In genomic region chr3:106021840-106022239, GRCm38 (mm10) we compare ENCODE assay signal across 13 mouse cellular contexts. TPM values are rescaled to one million over a fixed set of nuclear protein-coding genes. Genes with fewer than 3 reads are reported as not detected.
A peak's percentile ranks its signal among the peaks of the same experiment; 100 is the strongest.
DNase-seq lines count a peak whose midpoint lies in the region; ATAC-seq and TF ChIP-seq lines count a peak whose summit lies in the region.
"Had no signal": no experiment of that assay in that cellular context is flagged by ENCODE, and none has a peak within 500 bp of the region (broad histone marks: within the 10 kb centered on the region; RNA-seq: fewer than 3 reads in every experiment).

No protein-coding gene starts in this region.

- H3K4me1 ChIP-seq in forebrain, embryonic 13.5 days = no peaks in the 10 kb centered on the region
- no peaks in the 10 kb centered on the region for H3K4me1 ChIP-seq in forebrain, embryonic 12.5 days
- H3K4me1 ChIP-seq: midbrain, embryonic 15.5 days had no signal

- no peaks in the 10 kb centered on the region for H3K27me3 ChIP-seq in forebrain, embryonic 13.5 days
- H3K27me3 ChIP-seq in forebrain, embryonic 12.5 days = no peaks in the 10 kb centered on the region
- H3K27me3 ChIP-seq: midbrain, embryonic 15.5 days had no signal

- H3K4me3 ChIP-seq in forebrain, embryonic 13.5 days = no peak overlapping the region
- no peak overlapping the region for H3K4me3 ChIP-seq in forebrain, embryonic 12.5 days (replicated peaks)
- H3K4me3 ChIP-seq in layer of hippocampus, adult 2 months = no peak overlapping the region
- H3K4me3 ChIP-seq: midbrain, embryonic 15.5 days had no signal

- H3K9me3 ChIP-seq in forebrain, embryonic 13.5 days (replicated peaks) = no peaks in the 10 kb centered on the region
- H3K9me3 ChIP-seq in forebrain, embryonic 12.5 days = no peaks in the 10 kb centered on the region
- H3K9me3 ChIP-seq: midbrain, embryonic 15.5 days had no signal

- H3K4me2 ChIP-seq in forebrain, embryonic 13.5 days = no peak overlapping the region
- no peak overlapping the region for H3K4me2 ChIP-seq in forebrain, embryonic 12.5 days
- H3K4me2 ChIP-seq: midbrain, embryonic 15.5 days had no signal

- H3K36me3 ChIP-seq in forebrain, embryonic 13.5 days (ENCODE audit: poor library complexity, severe bottlenecking) = no peaks in the 10 kb centered on the region
- H3K36me3 ChIP-seq in forebrain, embryonic 12.5 days (replicated peaks) = no peaks in the 10 kb centered on the region
- H3K36me3 ChIP-seq: midbrain, embryonic 15.5 days had no signal

- no peak overlapping the region for H3K27ac ChIP-seq in forebrain, embryonic 13.5 days
- H3K27ac ChIP-seq in forebrain, embryonic 12.5 days = no peak overlapping the region
- H3K27ac ChIP-seq in layer of hippocampus, adult 2 months = no peak overlapping the region
- H3K27ac ChIP-seq: midbrain, embryonic 15.5 days had no signal

- 0 out of 2 replicates have a peak, but pooled peaks have one; percentile 24 for ATAC-seq in forebrain, embryonic 13.5 days
- ATAC-seq in forebrain, embryonic 12.5 days (ENCODE audit: low FRiP score) = no peak
- ATAC-seq: midbrain, embryonic 15.5 days had no signal

- peak; percentile 88 for TF ChIP-seq CTCF in layer of hippocampus, adult 2 months (conservative IDR thresholded peaks at IDR 0.05)

- DNase-seq in layer of hippocampus, adult 2 months (ENCODE audit: low spot score in 2 of 2) = peak in 1 of 2 experiments; percentile 20
- no peak for DNase-seq in layer of hippocampus, adult 8-10 months (ENCODE audit: low spot score in 2 of 2)
- peak; percentile 10 for DNase-seq in CD4-positive helper T cell, adult 2 months (ENCODE audit: low read depth, low spot score)
- peak; percentile 27 for DNase-seq in induced T-regulatory cell, adult 2 months (ENCODE audit: low read depth)
- no peak for DNase-seq in testis, postnatal 14 days (ENCODE audit: low spot score)
- no peak for DNase-seq in ovary, adult 18-20 months (ENCODE audit: low spot score)
- DNase-seq: adrenal gland, adult 2 months; embryo, embryonic 11 days; kidney, postnatal 4 days had no signal

- H3K9ac ChIP-seq in forebrain, embryonic 13.5 days = no peak overlapping the region
- no peak overlapping the region for H3K9ac ChIP-seq in forebrain, embryonic 12.5 days
- H3K9ac ChIP-seq: midbrain, embryonic 15.5 days had no signal

RNA-seq across cellular contexts. Expression of gene Pifo, which starts 7.4 kb away (rescaled TPM):
- 4.0 and 5.3 TPM in 2 replicates for polyA plus RNA-seq in forebrain, embryonic 13.5 days (2015; fragmentation: Nextera tagmentation; extraction: Ambion mirVana)
- 0.91 and 3.1 TPM in 2 replicates for polyA plus RNA-seq in forebrain, embryonic 12.5 days (2016; fragmentation: Nextera tagmentation; extraction: Ambion mirVana)
- under 1 TPM in 1 of 2 experiments, not detected in 1; 0.72 TPM for total RNA-seq in layer of hippocampus, adult 2 months (2021)
- 1 to 10 TPM in 2 of 4 experiments, under 1 TPM in 2; 0.55 to 1.1 (median 0.81) TPM for total RNA-seq in layer of hippocampus, adult 8-10 months (2022)
- total RNA-seq: adrenal gland, adult 2 months; liver, adult 2 months had no signal
- polyA plus RNA-seq: adrenal gland, adult 2 months; liver, adult 2 months had no signal

RNA-seq across cellular contexts. Expression of gene Chil5, which starts 10.8 kb away (rescaled TPM):
- polyA plus RNA-seq in forebrain, embryonic 13.5 days (2015; fragmentation: Nextera tagmentation; extraction: Ambion mirVana) = not detected in 2 replicates
- polyA plus RNA-seq in forebrain, embryonic 12.5 days (2016; fragmentation: Nextera tagmentation; extraction: Ambion mirVana) = not detected in 2 replicates
- not detected for total RNA-seq in layer of hippocampus, adult 2 months (2021)
- not detected for total RNA-seq in layer of hippocampus, adult 8-10 months (2022)
- total RNA-seq: adrenal gland, adult 2 months; liver, adult 2 months had no signal
- polyA plus RNA-seq: adrenal gland, adult 2 months; liver, adult 2 months; midbrain, embryonic 15.5 days had no signal

RNA-seq across cellular contexts. Expression of gene Ovgp1, which starts 48.3 kb away (rescaled TPM):
- polyA plus RNA-seq in forebrain, embryonic 13.5 days (2015; fragmentation: Nextera tagmentation; extraction: Ambion mirVana) = 3.0 and 3.6 TPM in 2 replicates
- 3.8 and 4.8 TPM in 2 replicates for polyA plus RNA-seq in forebrain, embryonic 12.5 days (2016; fragmentation: Nextera tagmentation; extraction: Ambion mirVana)
- total RNA-seq in layer of hippocampus, adult 2 months (2021) = 1 to 10 TPM; 2.4 to 3.7 TPM
- 1 to 10 TPM; 2.7 to 5.4 (median 4.1) TPM for total RNA-seq in layer of hippocampus, adult 8-10 months (2022)

Comparison
In these comparisons a context has a peak if more than half of its experiments do, and no peak if none do; other contexts are left out.
1. DNase-seq: peak in CD4-positive helper T cell, adult 2 months (single experiment) and induced T-regulatory cell, adult 2 months (single experiment); none in layer of hippocampus, adult 8-10 months (0 of 2), testis, postnatal 14 days (single experiment) and ovary, adult 18-20 months (single experiment).